Mouse (Mus musculus): Measurements from ENCODE around the gene Acp6.
"Not testable (repeated sequence)": the region's sequence is repeated elsewhere in the genome, so short reads cannot be mapped to it uniquely, and the experiment has no call there.

Acp6 gene

GRCm38 (mm10) chr3:97158611-97159508 lies at the start of gene Acp6:
TSS of gene Acp6 (plus strand) at chr3:97158777.
- peak; percentile 89 for DNase-seq (ENCODE audit: low spot score)

GRCm38 (mm10) chr3:97117511-97117910 lies 41.1 kb upstream of the Acp6 start:
- no peak for DNase-seq (ENCODE audit: low spot score)

DNA sequence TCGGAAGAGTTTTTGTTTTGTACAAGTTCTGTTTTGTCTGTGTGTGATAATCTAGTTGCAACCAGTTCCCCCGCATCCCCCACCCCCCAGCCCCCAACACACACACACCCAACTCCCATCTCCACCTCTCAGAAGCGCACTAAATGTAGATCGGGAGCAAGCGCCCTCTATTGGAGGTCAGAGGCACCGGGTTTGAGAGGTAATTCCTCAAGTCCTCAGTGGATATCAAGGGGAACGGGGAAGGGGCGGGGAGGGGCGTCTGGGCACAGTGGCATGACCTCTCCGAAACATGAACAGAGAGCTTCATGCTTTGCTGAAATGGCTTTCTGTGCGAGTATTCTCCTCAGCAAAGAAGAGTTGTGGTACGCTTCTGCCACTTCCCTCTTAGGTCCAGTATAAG lies 40.3 kb upstream of the Acp6 start:
- DNase-seq (ENCODE audit: low spot score) = no peak

- no peak for DNase-seq (ENCODE audit: low spot score)
These were observed 34.4 kb upstream of the Acp6 start for GRCm38 (mm10) chr3:97124193-97124592.

DNA sequence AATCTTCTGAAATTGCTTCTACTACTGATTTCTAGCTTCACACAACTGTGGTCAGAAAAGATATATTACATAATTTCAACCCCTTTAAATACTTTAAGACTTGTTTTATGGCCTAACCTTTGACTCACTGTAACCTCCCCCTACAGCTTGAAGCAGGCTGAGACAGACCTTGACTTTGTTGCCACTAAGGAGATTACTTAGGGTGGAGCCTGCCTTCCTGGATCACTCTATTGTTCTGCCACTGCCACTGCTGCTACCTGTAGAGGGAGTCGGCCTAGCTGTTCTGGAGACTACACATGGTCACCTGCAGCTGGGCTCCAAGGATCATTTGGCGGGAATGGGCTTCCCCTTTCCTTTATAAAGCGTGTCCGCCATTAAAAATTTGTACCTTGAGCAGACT lies 29.2 kb upstream of the Acp6 start:
- no peak for DNase-seq (ENCODE audit: low spot score)

DNA sequence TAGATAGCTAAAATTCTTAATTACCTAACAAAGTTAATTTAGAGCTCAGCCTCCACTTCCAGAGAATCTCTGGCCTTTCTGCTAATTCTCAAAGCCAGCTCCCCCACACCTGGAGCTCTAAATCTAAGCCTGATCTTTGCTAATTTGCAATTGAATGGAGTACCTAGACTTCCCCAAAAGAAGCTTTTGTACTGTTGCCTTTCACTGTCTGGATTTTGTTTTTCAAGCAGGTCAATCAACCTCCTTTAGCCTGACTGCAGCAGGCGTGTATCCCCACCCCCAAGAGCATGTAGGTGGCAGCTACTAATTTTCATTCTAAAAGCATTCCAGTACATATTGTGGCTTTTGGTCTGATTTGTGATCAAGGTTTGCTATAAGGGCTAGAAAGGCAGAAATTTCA lies 20.9 kb upstream of the Acp6 start:
- not testable (repeated sequence) for DNase-seq (ENCODE audit: low spot score)

DNA sequence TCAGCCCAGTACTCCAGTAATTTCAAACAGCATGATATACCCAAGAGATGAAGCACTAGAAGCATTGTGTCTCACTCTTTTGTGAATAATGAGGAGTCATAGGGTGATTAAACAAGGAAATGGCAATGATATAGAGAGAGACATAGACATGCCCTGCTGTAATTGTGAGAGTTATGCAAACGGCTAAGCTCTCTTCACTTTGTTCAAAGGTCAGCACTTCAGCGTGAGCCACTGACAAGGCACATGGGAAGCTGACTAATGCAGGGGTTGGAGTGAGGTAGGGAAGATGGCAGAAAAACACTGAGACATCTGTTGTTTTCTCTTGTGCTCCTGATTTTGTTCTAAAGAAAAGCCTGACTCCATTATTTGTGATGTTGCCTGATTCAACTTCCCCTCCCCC lies 7.5 kb upstream of the Acp6 start:
- no peak for DNase-seq (ENCODE audit: low spot score)

DNA sequence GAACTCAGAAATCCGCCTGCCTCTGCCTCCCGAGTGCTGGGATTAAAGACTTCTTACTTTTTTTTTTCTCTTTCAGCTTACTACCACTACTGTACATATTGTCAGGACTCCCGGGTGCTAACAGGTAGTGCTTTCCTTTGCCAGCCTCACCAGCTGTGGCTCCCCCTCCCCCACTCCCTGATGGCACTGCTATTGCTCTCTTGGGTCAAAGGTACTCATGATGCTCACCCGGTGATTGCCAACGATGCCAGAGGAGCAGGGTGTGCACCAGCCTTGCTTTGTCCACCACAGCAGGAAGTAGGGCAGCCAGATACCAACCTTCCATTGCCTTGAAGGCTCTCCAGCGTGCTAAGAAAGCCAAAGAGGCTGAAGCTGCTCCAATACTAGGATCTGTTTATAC lies 2.1 kb upstream of the Acp6 start:
- DNase-seq (ENCODE audit: low spot score) = no peak

GRCm38 (mm10) chr3:97157308-97157707 lies 1.3 kb upstream of the Acp6 start:
- DNase-seq (ENCODE audit: low spot score) = no peak

GRCm38 (mm10) chr3:97157958-97158599 lies 498 bp upstream of the Acp6 start:
- DNase-seq (ENCODE audit: low spot score) = peak; percentile 84

DNA sequence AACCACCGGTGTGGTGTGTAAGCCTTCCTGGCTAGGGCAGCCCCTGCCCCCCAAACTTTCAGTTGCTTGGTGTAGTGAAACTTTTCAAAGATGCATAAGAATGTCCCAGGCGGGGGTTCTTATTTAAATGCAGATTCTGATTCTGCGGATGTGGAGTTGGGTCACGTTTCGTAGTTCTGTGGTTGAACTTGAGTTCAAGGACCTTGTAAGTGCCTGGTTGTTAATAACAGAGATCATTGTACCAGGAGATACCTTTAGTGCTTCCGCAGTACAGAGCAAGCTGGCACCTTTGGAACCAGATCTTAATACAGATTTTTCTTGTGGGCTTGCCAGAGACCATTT lies 903 bp downstream of the Acp6 start:
- no peak for DNase-seq (ENCODE audit: low spot score)

- DNase-seq (ENCODE audit: low spot score) = no peak
These were observed 1.4 kb downstream of the Acp6 start for GRCm38 (mm10) chr3:97159986-97160385.

DNA sequence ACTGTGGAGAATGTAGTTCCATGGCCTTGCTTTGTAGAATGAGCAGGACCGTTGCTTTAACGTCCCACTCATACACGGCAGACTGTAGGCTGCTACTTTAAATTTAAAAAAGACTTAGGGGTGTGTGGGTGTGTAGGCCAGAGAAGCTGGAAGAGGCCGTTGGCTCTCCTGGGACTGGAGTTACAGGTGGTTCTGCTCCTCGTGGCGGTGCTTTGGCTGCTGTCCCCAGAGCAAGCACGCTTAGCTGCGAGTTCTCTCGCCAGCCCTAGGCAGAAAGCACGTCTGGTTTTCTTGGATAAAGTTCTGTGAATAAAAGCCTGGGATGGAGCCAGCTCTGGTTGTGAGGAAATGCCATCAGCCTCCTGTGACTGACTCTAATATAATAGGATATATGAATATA lies 2.3 kb downstream of the Acp6 start:
- no peak for DNase-seq (ENCODE audit: low spot score)

DNA sequence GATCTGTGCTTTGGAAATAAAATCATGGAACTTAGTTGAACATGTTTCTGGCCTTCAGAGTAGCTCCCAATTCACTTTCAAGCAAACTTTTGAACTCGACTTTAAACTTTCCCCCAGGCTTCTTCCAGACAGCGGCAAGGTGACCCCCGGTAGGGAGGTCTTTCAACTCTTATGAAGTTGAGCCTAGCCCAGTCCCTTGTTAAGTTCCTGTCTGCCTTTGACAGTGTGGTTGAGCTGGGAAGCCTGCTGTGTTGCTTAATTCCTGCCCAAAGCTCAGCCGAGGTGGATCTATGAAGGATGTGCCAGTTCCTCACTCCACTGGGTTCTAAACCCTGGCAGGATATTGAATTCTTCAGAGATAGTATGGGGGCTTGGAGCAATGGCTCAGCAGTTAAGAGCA lies 3.2 kb downstream of the Acp6 start:
- DNase-seq (ENCODE audit: low spot score) = no peak

- no peak for DNase-seq (ENCODE audit: low spot score)
These were observed 5.9 kb downstream of the Acp6 start for GRCm38 (mm10) chr3:97164477-97164876.

- DNase-seq (ENCODE audit: low spot score) = no peak
These were observed 8.5 kb downstream of the Acp6 start for GRCm38 (mm10) chr3:97167126-97167525.

DNA sequence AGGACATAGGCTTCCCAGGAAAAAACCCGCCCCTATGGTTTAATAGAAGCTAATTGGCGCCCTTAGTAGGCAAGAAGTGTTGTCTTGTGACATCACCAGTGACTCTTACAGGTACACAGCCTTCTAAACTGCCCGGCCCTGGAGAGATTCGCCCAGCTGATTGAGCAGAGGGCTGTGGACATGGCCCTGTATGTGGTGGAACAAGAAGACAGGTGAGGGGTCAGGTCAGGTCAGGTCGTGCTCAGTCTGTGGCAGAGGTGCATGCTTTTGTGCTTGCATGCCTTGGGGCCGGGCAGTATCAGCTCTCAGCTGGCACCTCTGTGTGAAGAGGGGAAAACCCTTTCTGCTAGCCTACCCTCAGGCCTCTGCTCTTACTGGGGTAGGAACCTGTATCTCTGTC lies 13.0 kb downstream of the Acp6 start:
- no peak for DNase-seq (ENCODE audit: low spot score)

- DNase-seq (ENCODE audit: low spot score) = no peak
These were observed 13.7 kb downstream of the Acp6 start for GRCm38 (mm10) chr3:97172231-97172630.

DNA sequence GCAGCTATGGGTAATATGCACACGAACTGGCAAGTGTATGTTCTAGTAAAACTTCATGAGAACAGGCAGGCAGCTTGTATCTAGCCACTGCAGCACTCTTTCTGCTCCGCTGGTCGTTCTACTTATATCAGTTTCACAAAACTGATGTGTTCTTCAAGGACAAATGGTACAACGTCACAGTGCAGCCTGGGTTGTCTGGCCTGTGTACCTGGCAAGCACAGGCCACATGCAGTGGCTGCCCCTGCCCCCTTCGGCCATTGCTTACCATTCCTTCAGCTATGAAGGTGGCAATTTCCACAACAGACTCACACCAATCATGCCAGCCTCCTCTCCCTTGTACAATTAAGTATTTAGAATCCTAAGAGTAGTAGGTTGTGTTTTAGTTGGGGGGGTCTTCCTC lies 14.1 kb downstream of the Acp6 start:
- DNase-seq (ENCODE audit: low spot score) = no peak

DNA sequence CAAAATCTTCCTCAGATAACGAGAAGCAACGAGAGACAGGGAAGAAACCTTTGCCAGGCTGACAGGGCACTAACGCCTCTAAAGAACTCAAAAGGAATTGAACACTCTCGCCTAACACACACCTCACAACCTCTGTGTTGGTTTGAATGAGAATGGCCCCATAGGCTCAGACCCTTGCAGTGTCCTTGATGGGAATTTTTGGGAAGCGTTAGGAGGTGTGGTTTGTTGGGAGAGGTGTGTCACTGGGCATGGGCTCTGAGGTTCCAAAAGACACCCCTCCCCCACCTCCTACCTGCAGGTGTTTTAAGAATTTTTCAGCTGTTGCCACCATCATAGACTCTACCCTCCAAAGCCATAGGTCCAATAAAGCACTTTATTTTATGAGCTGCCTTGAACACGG lies 20.3 kb downstream of the Acp6 start:
- DNase-seq (ENCODE audit: low spot score) = no peak

- no peak for DNase-seq (ENCODE audit: low spot score)
These were observed 21.9 kb downstream of the Acp6 start for GRCm38 (mm10) chr3:97180527-97180926.

DNA sequence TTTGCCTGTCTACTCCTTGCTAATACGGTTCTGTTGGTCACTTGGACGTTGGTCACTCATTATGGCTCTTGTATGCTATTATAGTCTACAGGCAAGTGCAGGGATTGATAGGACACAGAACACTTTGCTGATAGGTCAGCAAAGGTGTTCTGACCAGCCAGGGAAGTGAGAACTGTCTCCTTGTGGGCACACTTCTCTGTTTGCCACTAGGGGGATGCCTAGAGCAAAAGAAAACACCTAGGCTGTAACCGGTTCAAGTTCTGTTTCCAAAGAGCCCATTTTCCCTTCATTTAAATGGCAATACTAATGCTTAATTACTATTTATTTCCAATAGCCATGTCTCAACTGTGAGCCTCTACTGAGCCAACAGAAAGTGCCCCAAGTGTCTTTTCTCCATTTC lies 25.2 kb downstream of the Acp6 start:
- no peak for DNase-seq (ENCODE audit: low spot score)

DNA sequence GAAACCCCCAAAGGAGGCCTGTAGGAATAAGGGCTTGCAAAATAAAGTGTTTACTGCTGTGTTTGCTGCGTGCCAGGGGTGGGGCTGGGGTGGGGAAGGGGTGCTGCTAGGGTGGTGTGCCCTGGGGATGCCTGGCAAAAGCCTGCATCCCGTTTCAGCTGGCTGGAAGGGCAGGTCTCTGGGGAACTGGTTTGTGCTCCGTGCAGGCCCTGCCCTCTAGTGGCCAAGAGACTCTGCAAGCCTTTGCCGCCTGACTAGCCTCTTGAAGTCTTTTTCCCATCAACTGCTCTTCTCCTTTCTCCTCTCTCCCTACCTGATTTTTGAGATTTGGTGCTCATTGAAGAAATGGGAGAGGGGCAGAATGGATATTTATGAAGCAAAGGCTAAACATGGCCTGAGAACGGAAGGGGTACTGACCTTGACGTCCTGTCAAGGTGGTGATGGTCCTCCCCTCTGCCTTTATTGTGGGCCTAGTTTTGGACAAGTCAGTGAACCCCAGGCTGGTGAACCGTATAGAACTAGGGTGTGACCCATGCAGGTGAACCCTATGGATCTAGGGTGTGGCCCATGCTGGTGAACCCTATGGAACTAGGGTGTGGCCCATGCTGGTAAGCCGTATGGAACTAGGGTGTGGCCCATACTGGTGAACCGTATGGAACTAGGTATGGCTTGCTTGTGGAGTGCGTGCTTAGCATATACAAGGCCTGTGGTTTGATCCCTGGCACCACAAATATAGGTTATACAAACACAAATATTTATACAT lies 26.7 kb downstream of the Acp6 start:
- peak; percentile 43 for DNase-seq (ENCODE audit: low spot score)
